Mouse (Mus musculus) C2C12 (cell line): Measurements from ENCODE around the gene Capn9. TPM values are rescaled to one million over a fixed set of nuclear protein-coding genes. Genes with fewer than 3 reads are reported as not detected.
A peak's percentile ranks its signal among the peaks of the same experiment; 100 is the strongest.

Experiments used
- H3K27me3 ChIP-seq: one replicate; pipeline ENCODE4 v1.6.1; 2011; ENCODE audit not compliant: control insufficient read depth, insufficient read depth, insufficient read length
- H3K36me3 ChIP-seq: one replicate; pipeline ENCODE4 v1.6.1; 2011; ENCODE audit not compliant: control insufficient read depth, insufficient read depth
- H3K4me3 ChIP-seq: one replicate; pipeline ENCODE4 v1.5.1; 2011; ENCODE audit warnings: mild to moderate bottlenecking, control low read depth; ENCODE audit not compliant: poor library complexity, insufficient read depth, severe bottlenecking
- H3K79me2 ChIP-seq: one replicate; pipeline ENCODE4 v1.6.1; 2011; ENCODE audit not compliant: control insufficient read depth, insufficient read depth
- H3K79me3 ChIP-seq: one replicate; pipeline ENCODE4 v1.6.1; 2011; ENCODE audit warnings: low read depth, control low read depth
- H3ac ChIP-seq: one replicate; pipeline ENCODE3; 2011; ENCODE audit warnings: low read depth; ENCODE audit not compliant: control insufficient read depth, insufficient read length
- CEBPB ChIP-seq: IDR thresholded peaks from one replicate; pipeline ENCODE4 v1.6.1; 2011; ENCODE audit warnings: low read depth, mild to moderate bottlenecking, control low read depth, moderate library complexity
- CTCF ChIP-seq: IDR thresholded peaks from one replicate; pipeline ENCODE4 v1.5.1; 2011; ENCODE audit not compliant: control insufficient read depth, insufficient read depth, insufficient read length
- FOSL1 ChIP-seq: IDR thresholded peaks from one replicate; pipeline ENCODE4 v1.8.0; 2011; ENCODE audit warnings: mild to moderate bottlenecking, low read length; ENCODE audit not compliant: poor library complexity, insufficient read depth, severe bottlenecking
- MAX ChIP-seq: IDR thresholded peaks from one replicate; pipeline ENCODE4 v1.6.1; 2011; ENCODE audit warnings: mild to moderate bottlenecking, control low read depth
- MYOD1 ChIP-seq: IDR thresholded peaks from one replicate; pipeline ENCODE4 v1.6.1; 2011; ENCODE audit warnings: low read depth; ENCODE audit not compliant: control insufficient read depth, insufficient read length
- MYOG ChIP-seq: IDR thresholded peaks from one replicate; pipeline ENCODE4 v1.6.1; 2011; ENCODE audit not compliant: control insufficient read depth, insufficient read length; ENCODE audit errors: extremely low read depth
- USF1 ChIP-seq: IDR thresholded peaks from one replicate; pipeline ENCODE4 v1.6.1; 2011; ENCODE audit warnings: low read depth, mild to moderate bottlenecking, control low read depth, moderate library complexity
- polyA plus RNA-seq: library from polyadenylated mRNA; unstranded; fragments of >200 nt; fragmentation: generic; extraction: Trizol; gene quantifications from one replicate; pipeline ENCODE4 v1.2.1, GENCODE M21; 2012; ENCODE audit warnings: missing spikeins

The Capn9 gene
- polyA plus RNA-seq, 1 experiment = not detected

DNA sequence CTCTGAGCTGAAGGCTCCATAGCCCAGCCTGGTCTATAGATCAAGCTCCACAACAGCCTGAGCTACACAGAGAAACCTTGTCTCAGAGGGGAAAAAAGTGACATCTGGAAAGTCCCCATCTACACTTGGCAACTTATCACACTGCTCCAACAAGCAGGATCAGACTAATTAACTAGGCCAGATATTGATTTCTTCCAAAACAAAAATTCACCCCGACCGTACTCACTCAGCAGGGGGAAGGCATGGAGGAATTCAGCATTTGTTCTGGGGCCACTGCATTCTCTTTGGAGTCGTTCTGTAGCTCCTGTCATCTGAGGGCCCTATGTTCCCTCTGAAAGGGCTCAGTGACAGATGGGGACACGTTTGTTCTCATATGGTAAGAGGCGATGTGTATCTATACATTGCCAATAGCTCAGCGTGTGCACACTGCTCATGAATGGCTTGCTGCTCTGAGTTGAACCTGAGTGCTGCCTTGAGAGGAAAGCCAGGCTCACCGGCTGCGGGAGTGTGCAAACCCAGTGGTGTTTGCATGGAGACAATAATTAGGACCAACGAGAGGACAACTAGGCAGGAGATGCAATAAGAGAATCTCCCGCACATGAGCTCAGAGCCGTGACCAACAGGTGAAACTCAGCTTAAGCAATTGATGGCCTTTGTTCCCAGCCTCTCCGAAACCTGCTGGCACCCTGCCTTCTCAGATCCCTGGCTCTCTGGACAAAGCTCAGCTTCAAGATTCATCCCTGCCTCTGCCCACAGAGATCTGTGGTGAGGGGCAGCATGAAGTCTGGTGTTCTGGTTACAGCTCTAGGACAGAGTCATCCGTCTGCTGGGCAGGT is 58.7 kb downstream of the Capn9 start:
- no peaks in the 10 kb centered on the region for H3K79me3 ChIP-seq
- H3K36me3 ChIP-seq = peaks cover 20% of the 10 kb centered on the region
- H3K4me3 ChIP-seq = no peak overlapping the region
- no peak for TF ChIP-seq MAX
- no peak for TF ChIP-seq USF1
- no peak for TF ChIP-seq FOSL1
- TF ChIP-seq CTCF = no peak
- TF ChIP-seq MYOD1 = no peak
- no peak for TF ChIP-seq MYOG
- TF ChIP-seq CEBPB = no peak
- H3K27me3 ChIP-seq = no peaks in the 10 kb centered on the region
- no peaks in the 10 kb centered on the region for H3K79me2 ChIP-seq
- H3ac ChIP-seq = no peak overlapping the region

DNA sequence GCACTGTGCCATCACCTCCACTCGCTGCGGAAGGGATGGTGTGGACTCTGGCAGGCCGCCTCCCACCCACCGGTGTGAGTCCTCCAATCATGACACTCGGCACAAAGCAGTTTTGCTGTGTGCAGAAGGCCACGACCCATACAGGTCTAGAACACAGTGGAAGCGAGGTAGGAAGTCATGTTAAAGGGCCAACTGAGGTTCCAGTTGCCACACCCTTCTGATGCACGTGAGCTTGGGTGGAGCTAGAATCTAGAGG is 59.3 kb downstream of the Capn9 start:
- no peak for TF ChIP-seq MYOG
- Histone ChIP-seq H3K79me3 (peaks cover 1% of the 10 kb centered on the region), H3K36me3 (peaks cover 20% of the 10 kb centered on the region), H3K4me3 (no peak overlapping the region), H3K27me3 (no peaks in the 10 kb centered on the region), H3ac (no peak overlapping the region), H3K79me2 (no peaks in the 10 kb centered on the region)

DNA sequence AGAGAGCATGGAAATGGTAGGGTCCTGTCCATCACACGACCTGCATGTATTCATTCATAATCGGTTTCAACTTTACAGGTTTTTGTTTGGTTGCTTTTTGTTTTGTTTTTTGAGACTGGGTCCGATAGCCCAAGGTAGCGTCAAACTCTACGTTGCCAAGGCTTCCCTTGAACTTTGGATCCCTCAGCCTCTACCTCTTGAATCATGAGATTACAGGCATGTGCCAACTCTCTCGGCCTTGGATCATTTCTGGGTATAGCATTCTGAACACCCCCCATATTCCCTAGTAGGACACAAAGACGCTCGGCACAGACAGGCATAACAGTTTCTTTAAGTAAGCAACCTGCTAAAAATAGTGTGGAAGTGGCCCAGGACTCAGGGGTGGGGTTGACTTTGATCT is 65.7 kb downstream of the Capn9 start:
- H3K36me3 ChIP-seq = peaks cover 29% of the 10 kb centered on the region
- TF ChIP-seq CEBPB (no peak), USF1 (no peak), MYOG (no peak), MAX (no peak), MYOD1 (no peak), CTCF (no peak), FOSL1 (no peak)

DNA sequence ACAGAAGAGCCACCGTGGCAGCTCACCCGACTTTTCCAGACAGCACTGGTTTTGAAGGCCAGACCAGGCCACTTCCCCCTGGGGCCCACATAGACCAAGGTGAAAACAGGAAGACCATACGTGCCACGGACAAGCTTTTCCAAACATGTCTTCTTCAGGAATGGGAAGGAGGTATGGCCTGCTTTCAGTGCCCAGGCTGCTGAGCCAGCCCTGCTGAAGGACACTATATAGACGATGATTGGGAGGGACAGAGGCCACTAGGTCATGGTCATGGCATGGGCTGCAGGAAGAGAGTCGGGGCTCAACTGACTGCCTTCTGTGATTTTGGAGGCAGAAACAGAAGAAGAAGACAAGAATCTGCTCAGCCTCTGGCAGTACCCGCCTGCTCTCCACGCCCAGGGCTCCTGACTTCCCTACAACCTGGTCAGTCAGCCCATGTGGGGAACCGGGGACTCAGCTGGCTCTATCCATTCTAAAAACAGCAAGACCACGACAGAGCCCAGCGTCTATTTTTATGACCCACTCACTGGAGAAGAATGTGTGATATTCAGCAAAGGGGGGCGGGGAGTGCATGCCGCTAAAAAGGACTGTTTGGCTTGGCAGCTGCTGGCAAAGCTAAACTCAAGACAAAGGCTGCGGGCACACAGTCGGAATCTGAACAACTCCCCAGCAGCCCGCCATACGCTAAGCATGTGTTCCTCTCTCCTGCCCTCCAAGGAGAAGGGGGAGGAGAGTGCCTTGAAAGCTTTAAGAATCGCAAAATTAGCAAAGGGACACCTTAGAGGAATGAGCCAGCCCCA is 67.8 kb downstream of the Capn9 start:
- Histone ChIP-seq H3K79me3 (peaks cover 16% of the 10 kb centered on the region), H3K27me3 (no peaks in the 10 kb centered on the region), H3K4me3 (no peak overlapping the region), H3ac (peak overlapping the region; percentile 55), H3K36me3 (peaks cover 20% of the 10 kb centered on the region), H3K79me2 (peaks cover 54% of the 10 kb centered on the region)
- peak; percentile 90 for TF ChIP-seq MAX
- peak; percentile 46 for TF ChIP-seq MYOD1
- TF ChIP-seq MYOG = no peak
- TF ChIP-seq CEBPB = no peak
- peak; percentile 61 for TF ChIP-seq FOSL1
- no peak for TF ChIP-seq USF1
- TF ChIP-seq CTCF = no peak

More for the DNA sequence above, 65.7 kb downstream of the Capn9 start:
- H3K27me3 ChIP-seq = no peaks in the 10 kb centered on the region
- no peak overlapping the region for H3ac ChIP-seq
- peaks cover 46% of the 10 kb centered on the region for H3K79me2 ChIP-seq
- peaks cover 16% of the 10 kb centered on the region for H3K79me3 ChIP-seq
- H3K4me3 ChIP-seq = no peak overlapping the region

DNA sequence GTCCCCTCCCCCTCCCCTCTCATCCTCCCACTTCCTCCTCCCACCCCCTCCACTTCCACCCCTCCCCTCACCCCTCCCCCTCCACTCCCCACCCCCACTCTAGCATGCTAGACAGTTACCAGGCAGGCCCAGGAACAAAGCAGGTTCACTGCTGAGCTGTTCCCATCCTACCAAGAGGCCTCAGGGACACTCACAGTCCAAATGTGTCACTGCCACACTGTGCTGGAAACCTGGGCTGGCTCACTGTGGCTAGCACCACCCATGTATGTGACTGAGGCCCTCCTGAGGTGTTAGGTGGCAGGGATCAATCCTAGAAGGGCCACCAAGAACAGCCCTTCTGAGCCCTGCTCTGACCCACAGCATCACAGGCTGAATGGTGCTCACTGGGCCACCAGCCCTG is 72.4 kb downstream of the Capn9 start:
- H3K79me2 ChIP-seq = peaks cover 43% of the 10 kb centered on the region
- no peaks in the 10 kb centered on the region for H3K27me3 ChIP-seq
- no peak overlapping the region for H3ac ChIP-seq
- peaks cover 13% of the 10 kb centered on the region for H3K36me3 ChIP-seq
- TF ChIP-seq MAX (no peak), MYOD1 (no peak), CTCF (no peak), MYOG (no peak), FOSL1 (no peak), USF1 (no peak), CEBPB (no peak)
- H3K79me3 ChIP-seq = peaks cover 7% of the 10 kb centered on the region
- no peak overlapping the region for H3K4me3 ChIP-seq

DNA sequence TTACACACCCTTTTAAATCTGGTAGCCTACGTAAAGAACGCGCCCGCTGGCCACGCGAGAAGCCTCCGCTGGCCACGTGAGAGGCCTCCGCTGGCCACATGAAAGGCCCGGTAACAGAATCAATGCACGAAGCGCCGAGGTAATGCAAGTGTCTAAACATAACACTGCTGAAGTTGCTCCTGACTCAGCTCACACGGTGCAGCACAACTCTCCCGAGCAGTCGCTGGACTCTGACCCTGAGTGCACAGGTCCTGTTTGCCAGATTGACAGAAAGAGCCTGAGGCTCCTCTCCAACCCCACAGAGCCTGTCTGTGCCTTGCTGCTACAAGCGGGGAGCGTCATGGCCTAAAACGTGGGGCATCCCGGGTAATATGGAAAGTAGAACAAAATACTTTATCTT is 75.9 kb downstream of the Capn9 start:
- Histone ChIP-seq H3K27me3 (no peaks in the 10 kb centered on the region), H3K4me3 (no peak overlapping the region), H3ac (no peak overlapping the region), H3K79me3 (peaks cover 27% of the 10 kb centered on the region), H3K79me2 (peaks cover 55% of the 10 kb centered on the region), H3K36me3 (peaks cover 16% of the 10 kb centered on the region)
- TF ChIP-seq MAX = no peak
- no peak for TF ChIP-seq CEBPB
- TF ChIP-seq MYOG = no peak
- TF ChIP-seq MYOD1 = no peak
- TF ChIP-seq CTCF = no peak
- no peak for TF ChIP-seq USF1
- no peak for TF ChIP-seq FOSL1
